Mouse (Mus musculus) heart, embryonic 15.5 days (tissue): Measurements from ENCODE around the gene C2cd2. TPM values are rescaled to one million over a fixed set of nuclear protein-coding genes. Genes with fewer than 3 reads are reported as not detected.

Source experiments
- microRNA-seq: library from miRNA; unstranded; fragments of <30 nt; microRNA quantifications from one replicate; pipeline ENCODE4, GENCODE M21; 2016
- polyA plus RNA-seq: library from polyadenylated mRNA; unstranded; fragments of >200 nt; fragmentation: Nextera tagmentation; extraction: Ambion mirVana; gene quantifications from 2 replicates; pipeline ENCODE4 v1.2.1, GENCODE M21; 2015

The C2cd2 gene
- polyA plus RNA-seq, 1 experiment from 2014 or later, result 15.2 TPM

Small RNA genes within 50 kb of the gene (microRNA-seq; reads per million reads assigned to microRNA genes)
- gene Mir6964, result not detected

Other genes with a start within 250 kb of the C2cd2 start
- 2.3 and 5.0 TPM in 2 replicates for gene Ripk4, start 198.8 kb downstream of the C2cd2 start, polyA plus RNA-seq
- 4.8 and 6.0 TPM in 2 replicates for gene Prdm15, start 110.7 kb downstream of the C2cd2 start, polyA plus RNA-seq
- gene Zbtb21, start within 50 bp of the C2cd2 start, polyA plus RNA-seq, result 6.4 and 7.4 TPM in 2 replicates
- 11.0 and 12.3 TPM in 2 replicates for gene B230307C23Rik, start 34.7 kb upstream of the C2cd2 start, polyA plus RNA-seq
- gene A630089N07Rik, start 119.9 kb upstream of the C2cd2 start, polyA plus RNA-seq, result 8.2 and 9.5 TPM in 2 replicates